Mouse (Mus musculus): ENCODE data around the gene Adk. TPM values are rescaled to one million over a fixed set of nuclear protein-coding genes. Genes with fewer than 3 reads are reported as not detected.
"Not testable (repeated sequence)": the region's sequence is repeated elsewhere in the genome, so short reads cannot be mapped to it uniquely, and the experiment has no call there.

The Adk gene
- total RNA-seq, 1 experiment from 2014 or later, result 47.3 TPM

DNA sequence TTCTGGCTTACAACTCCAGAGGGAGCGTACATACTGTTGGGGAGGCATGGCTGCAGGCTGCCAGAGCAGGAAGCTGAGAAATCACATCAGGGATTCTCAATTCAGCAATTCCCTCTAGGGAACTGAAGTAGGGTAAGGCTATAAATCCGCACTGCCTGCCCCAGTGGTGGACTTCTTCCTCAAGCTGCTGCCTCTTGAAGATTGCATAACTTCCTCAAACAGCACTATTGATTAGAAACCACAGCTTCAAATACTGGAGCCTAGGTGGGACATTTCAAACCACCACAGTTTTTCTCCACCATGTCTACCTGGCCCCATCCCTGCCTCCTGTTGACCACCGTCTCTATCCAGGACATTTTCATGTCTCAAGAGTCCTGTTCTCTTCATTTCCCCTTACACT lies 38.0 kb downstream of the Adk start:
- peak; percentile 56; the same call in 1 of the 2 replicates for ATAC-seq (replicated peaks; ENCODE audit: insufficient number of reproducible peaks, low FRiP score, low TSS enrichment, poor library complexity, severe bottlenecking)

- no peak for ATAC-seq (replicated peaks; ENCODE audit: insufficient number of reproducible peaks, low FRiP score, low TSS enrichment, poor library complexity, severe bottlenecking)
These were observed 38.6 kb downstream of the Adk start for GRCm38 (mm10) chr14:21090930-21091486.

GRCm38 (mm10) chr14:21094161-21094560 lies 41.8 kb downstream of the Adk start:
- ATAC-seq (replicated peaks; ENCODE audit: insufficient number of reproducible peaks, low FRiP score, low TSS enrichment, poor library complexity, severe bottlenecking), result not testable (repeated sequence)

GRCm38 (mm10) chr14:21096279-21096678 lies 43.9 kb downstream of the Adk start:
- no peak for ATAC-seq (replicated peaks; ENCODE audit: insufficient number of reproducible peaks, low FRiP score, low TSS enrichment, poor library complexity, severe bottlenecking)

DNA sequence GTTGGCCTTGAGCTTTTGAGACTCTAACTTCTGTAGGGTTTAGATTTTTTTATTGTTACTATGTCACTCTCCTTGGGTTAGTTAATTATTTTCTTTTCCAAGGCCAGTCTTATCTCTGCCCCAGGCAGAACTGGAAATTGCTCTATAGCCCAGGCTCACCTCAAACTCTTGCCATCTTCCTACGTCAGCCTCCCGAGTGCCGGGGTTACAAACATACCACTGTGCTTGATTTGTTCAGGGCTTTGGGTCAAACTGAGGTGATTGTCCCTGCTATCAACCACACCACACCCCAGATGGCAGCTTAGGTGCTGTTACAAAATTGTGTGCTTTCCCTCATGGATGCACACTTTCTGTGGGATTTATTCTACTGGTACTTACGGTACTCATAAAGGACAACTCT lies 44.3 kb downstream of the Adk start:
- ATAC-seq (replicated peaks; ENCODE audit: insufficient number of reproducible peaks, low FRiP score, low TSS enrichment, poor library complexity, severe bottlenecking), result no peak

- no peak for ATAC-seq (replicated peaks; ENCODE audit: insufficient number of reproducible peaks, low FRiP score, low TSS enrichment, poor library complexity, severe bottlenecking)
These were observed 47.0 kb downstream of the Adk start for GRCm38 (mm10) chr14:21099371-21099770.

DNA sequence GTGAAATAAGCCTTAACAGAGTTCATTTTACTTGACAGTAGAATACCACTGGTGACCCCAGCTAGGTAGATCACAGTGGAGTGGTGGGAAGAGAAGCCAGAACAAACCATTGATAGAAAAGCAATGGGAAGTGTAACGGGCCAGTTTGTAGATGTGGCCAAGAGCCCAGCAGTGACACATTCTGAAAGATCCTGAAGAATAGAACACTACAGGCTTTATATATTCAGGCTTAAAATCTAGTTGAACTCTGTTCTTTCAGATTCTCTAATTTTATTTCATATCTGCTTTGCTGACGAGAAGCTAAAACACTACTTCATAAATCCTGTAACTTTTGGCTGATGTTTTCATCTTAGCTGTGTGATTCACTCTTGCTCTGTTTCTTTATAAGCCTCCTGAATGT lies 48.5 kb downstream of the Adk start:
- ATAC-seq (replicated peaks; ENCODE audit: insufficient number of reproducible peaks, low FRiP score, low TSS enrichment, poor library complexity, severe bottlenecking), result no peak

DNA sequence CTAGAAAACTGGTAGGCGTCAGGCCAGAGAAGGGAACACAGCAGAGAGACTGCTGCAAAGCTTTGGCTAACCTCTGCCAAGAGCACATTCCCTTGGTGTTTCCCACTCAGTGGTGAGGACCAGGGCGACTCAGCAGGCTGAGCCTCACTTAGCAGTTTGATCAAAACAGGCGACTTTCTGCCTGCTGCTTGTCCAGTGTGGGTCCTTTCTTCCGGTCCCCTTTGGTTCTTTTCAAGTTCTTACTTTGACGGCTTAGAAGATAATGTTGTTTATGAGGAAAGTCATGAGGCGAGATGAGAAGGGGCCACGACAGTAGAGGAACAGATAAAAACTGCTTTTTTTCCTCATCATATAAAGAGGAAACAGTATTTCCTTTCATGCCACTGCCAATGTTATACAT lies 49.2 kb downstream of the Adk start:
- ATAC-seq (replicated peaks; ENCODE audit: insufficient number of reproducible peaks, low FRiP score, low TSS enrichment, poor library complexity, severe bottlenecking), result no peak

DNA sequence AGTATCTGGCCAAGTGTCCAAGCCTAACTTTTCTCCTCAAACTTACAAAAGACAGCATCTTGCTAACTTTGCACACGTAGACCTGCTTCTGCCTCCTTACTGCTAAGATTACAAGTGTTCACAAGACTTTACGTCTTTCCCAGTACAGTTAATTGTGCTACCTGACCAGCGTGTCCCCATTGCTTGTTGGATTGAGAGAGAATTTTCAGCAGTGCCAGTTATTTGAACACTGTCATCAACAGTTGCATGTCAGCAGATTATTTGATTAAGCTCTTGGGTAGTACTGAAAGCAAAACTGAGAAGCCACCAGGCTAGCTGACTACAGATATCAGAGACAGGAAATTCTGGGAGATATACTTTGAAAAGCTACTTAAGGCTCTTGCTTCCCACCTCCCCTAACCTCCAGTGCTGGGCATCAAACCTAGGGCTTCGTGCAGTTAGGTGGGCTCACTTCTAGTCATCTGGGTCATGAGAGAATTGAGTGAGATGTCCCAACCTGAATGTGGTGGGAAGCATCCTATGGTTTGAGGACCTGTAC lies 50.4 kb downstream of the Adk start:
- ATAC-seq (replicated peaks; ENCODE audit: insufficient number of reproducible peaks, low FRiP score, low TSS enrichment, poor library complexity, severe bottlenecking), result no peak

DNA sequence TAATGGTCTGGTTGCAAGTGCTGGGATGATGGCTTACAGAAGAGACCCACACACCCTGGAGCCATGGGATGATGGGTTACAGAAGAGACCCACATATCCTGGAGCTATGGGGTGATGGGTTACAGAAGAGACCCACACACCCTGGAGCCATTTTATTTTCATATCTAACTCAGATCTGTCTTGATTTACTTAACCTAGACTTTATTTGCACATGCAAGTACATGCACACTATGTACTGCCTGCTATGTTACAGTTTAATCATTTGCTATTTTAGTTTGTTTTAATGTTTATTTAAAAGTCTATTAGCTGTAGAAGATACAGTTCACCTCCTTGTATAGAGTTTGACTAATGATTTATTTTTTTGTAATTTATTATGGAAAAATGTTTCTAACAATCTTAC lies 52.7 kb downstream of the Adk start:
- no peak for ATAC-seq (replicated peaks; ENCODE audit: insufficient number of reproducible peaks, low FRiP score, low TSS enrichment, poor library complexity, severe bottlenecking)

GRCm38 (mm10) chr14:21106582-21106981 lies 54.2 kb downstream of the Adk start:
- ATAC-seq (replicated peaks; ENCODE audit: insufficient number of reproducible peaks, low FRiP score, low TSS enrichment, poor library complexity, severe bottlenecking), result no peak

- ATAC-seq (replicated peaks; ENCODE audit: insufficient number of reproducible peaks, low FRiP score, low TSS enrichment, poor library complexity, severe bottlenecking), result no peak
These were observed 55.2 kb downstream of the Adk start for GRCm38 (mm10) chr14:21107551-21107950.

DNA sequence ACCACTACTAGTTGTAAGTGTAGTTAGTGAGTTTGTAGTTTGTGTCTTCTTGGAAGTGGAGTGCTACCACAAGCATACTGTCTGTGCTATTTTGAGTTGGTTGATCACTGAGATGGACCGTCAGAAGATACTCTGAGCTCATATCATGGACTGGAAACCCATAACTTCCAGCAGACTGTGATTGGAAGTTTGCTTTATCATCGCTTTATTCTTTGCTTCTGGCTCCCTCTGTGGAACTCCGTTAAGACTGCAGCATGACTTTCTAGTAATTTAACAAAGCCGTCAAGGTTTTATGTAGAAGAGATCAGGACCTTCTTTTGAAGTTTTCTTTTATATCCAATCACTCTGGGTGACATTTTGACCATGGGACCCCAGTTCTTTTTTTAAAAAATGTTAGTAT lies 58.1 kb downstream of the Adk start:
- ATAC-seq (replicated peaks; ENCODE audit: insufficient number of reproducible peaks, low FRiP score, low TSS enrichment, poor library complexity, severe bottlenecking), result no peak

DNA sequence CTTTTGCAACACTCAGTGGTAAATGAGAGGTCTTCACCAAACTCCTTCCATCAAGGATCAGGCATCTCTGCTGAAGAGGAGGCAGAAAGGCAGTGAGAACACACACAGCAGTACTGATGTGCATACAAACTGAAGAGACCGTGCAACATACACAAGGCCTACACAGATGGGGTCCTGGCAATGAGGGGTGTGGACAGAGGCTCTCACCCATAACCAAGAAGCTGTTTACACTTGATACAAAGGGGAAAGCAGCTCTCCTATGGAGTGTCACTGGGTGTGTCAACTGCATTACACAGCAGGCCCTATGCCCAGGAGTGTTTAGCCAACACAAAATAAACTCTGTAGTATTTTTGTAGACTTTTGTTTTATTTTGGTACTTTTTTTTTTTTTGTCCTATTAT lies 59.1 kb downstream of the Adk start:
- no peak for ATAC-seq (replicated peaks; ENCODE audit: insufficient number of reproducible peaks, low FRiP score, low TSS enrichment, poor library complexity, severe bottlenecking)

DNA sequence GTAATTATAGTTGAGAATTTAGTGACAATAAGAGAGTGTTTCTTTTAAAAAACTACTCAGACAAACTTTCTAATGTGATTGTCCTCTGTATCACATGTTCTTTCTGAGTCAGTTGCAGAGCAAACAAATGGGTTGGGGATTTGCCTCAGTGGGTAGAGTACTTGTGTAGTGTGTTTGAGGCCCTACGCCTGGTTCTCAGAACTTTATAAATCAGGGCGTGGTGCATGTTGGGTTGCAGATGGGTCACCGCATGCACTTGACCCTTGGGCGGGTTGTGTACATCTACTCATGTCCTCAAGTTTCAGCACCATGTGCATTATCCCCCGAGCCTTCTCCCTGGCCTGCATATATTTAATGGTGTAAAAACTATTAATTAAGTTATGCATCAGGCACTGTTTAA lies 59.8 kb downstream of the Adk start:
- ATAC-seq (replicated peaks; ENCODE audit: insufficient number of reproducible peaks, low FRiP score, low TSS enrichment, poor library complexity, severe bottlenecking), result no peak

GRCm38 (mm10) chr14:21112742-21113141 lies 60.4 kb downstream of the Adk start:
- ATAC-seq (replicated peaks; ENCODE audit: insufficient number of reproducible peaks, low FRiP score, low TSS enrichment, poor library complexity, severe bottlenecking), result no peak

GRCm38 (mm10) chr14:21114339-21114738 lies 62.0 kb downstream of the Adk start:
- ATAC-seq (replicated peaks; ENCODE audit: insufficient number of reproducible peaks, low FRiP score, low TSS enrichment, poor library complexity, severe bottlenecking), result no peak

DNA sequence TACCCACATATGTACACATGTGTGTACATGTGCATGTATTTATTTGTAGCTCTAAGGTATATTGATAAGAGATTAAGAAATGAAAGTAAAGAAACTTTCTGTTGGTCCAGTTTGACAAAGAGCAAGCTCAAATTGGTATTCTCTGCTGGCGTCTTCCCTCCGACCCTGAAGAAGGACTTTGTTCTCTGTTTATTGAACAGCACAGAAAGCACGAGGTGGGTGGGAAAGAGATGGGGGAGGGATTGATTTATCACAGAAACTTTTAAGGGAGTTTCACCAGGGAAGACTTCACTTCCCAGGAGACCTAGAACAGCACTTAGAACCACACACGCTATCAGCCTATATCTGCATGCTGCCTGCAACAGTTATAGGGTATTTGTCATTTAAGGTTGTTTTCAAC lies 62.9 kb downstream of the Adk start:
- no peak for ATAC-seq (replicated peaks; ENCODE audit: insufficient number of reproducible peaks, low FRiP score, low TSS enrichment, poor library complexity, severe bottlenecking)

DNA sequence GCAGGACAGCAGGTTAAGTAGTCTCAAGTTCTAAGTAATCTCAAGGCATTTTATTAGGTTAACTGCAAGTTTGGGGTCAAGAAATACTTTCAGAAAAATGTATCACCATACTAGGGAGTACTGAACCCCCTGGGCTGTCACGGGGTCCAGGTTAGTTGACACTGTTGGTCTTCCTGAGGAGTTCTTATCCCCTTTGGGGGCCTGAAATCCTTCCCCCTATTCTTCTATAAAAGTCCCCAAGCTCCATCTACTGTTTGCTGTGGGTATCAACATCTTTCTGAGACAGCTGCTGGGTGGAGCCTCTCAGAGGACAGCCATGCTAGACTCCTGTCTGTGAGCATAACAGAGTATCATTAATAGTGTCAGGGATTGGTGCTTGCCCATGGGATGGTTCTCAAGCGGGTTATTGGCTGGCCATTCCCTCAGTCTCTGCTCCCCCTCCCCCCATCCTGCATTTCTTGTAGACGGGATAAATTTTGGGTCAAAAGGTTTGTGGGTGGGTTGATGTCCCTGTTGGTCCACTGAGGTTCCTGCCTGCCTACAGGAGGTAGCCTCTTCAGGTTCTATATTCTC lies 63.6 kb downstream of the Adk start:
- ATAC-seq (replicated peaks; ENCODE audit: insufficient number of reproducible peaks, low FRiP score, low TSS enrichment, poor library complexity, severe bottlenecking), result no peak

DNA sequence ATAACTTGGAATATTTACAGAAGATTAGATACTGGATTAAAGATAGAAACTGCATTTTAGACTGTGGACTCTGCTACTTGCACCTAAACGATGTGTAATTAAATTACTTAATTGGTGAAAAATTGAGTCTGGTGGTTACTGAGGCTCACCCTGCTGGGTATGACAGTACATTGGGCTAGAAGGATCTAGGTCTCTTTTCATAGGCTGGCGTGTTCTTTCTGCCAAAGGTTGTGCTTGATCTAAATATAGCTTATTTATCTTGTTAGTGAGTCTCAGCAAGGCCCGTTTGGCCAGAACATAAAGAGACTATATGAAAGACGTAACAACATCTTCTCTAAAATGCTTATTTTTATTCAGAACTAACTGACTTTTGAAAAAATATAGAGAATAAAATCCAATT lies 65.7 kb downstream of the Adk start:
- no peak for ATAC-seq (replicated peaks; ENCODE audit: insufficient number of reproducible peaks, low FRiP score, low TSS enrichment, poor library complexity, severe bottlenecking)
